Mouse (Mus musculus): ENCODE measurements around the gene Wbp11.
"Not testable (repeated sequence)": the region's sequence is repeated elsewhere in the genome, so short reads cannot be mapped to it uniquely, and the experiment has no call there.

Gene Wbp11

DNA sequence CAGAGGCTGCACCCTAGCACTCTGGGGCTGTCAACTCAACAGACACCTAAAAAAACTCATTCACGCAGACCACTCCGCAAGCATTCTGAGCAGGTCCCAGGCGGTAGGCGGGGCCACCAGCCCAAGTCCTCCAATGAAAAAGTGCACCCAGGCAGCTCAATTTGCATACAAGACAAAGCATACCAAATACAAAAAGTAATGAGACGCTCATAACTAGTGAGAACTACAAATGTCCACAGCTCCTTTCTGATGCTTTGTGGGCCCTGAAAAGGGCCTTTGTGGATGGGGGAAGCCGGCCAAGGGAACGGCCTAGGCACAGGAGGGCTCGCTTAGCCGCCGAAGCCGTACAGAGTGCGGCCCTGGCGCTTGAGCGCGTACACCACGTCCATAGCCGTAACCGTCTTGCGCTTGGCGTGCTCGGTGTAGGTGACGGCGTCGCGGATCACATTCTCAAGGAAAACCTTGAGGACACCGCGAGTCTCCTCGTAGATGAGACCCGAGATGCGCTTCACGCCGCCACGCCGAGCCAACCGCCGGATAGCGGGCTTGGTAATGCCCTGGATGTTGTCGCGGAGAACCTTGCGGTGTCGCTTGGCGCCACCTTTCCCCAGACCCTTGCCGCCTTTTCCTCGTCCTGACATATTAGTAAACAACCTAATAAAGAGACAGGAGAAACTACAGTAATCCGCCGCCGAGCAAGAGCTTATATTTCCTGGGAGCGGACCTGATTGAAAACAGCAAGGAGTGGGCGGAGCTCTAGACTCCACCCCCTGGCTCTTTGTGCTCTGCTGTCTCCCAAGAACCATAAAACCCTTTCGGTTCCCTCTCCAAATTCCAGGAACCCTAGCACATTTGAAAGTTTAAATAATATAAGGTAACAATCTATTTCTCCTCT is 24.0 kb downstream of the Wbp11 start, which contains the start of gene Hist4h4:
Gene Hist4h4 (minus strand): TSS at position 677 of the 895 bp plus-strand sequence.
- peak; percentile 99 for DNase-seq (ENCODE audit: low read depth, low spot score)

DNA sequence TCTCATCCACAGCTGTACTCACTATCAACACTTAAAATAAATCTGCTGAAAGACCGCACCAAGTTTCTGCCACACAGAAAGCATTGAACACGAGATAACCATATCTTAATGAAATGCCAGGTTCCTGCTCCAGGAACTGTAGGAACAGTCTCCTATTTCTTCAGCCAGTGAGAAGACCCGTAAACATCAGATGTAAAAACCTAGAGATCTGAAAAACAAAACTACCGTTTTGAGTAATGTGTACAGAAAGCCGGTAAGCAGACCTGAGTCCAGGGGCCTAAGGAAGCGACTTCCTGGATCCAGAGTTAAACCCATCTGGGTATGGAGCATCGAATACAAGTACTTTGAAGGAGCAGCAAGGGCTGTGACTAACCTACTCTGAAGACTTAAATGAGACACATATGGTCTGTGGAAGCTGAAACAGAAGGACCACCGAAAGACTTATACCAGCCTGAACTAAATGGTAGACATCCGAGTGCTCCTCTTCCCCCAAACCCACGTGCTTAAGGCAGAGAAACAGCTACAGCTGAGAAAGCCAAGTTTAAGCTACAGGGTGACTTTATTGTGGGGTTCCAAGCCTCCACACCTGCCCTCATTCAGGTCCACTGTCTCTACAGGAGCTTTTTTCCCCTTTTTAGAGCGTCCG is 24.8 kb downstream of the Wbp11 start:
- DNase-seq (ENCODE audit: low read depth, low spot score), result peak; percentile 62

DNA sequence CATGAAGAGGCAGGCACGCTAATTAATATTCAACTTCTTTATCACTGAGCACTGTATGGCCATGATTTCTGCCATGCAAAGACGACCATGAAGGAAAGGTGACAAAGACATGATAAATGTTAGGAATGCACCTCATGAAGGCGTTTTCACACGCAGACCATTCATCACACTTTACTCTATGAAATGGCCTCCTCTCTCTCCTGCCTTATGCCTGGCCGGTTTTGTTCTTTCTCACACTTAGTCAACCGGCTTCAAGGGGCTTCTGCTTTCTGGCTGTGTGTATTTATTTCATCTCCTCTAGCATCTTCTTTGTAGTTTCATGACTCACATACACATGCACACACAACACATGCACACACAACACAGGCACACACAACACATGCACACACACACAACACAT is 26.8 kb downstream of the Wbp11 start:
- no peak for DNase-seq (ENCODE audit: low read depth, low spot score)

DNA sequence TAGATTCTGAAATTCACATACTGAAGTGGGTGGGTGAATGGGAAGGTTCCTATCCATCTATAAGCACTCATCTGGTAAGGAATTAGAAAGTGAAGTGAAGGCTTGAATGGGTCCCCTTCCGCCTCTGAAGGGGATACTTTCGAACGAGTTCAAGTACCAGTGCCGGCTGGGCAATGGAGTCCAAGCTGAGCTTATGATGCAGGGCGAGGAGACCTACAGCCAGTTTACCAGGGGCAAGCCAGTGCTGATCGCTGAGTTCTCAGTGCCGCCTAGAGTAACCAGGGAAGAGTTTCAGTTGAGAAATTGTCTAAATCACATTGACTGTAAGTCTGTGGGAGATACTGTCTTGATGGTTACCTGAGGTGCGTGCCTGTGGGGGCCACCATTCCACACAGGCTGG is 27.3 kb downstream of the Wbp11 start:
- no peak for DNase-seq (ENCODE audit: low read depth, low spot score)

DNA sequence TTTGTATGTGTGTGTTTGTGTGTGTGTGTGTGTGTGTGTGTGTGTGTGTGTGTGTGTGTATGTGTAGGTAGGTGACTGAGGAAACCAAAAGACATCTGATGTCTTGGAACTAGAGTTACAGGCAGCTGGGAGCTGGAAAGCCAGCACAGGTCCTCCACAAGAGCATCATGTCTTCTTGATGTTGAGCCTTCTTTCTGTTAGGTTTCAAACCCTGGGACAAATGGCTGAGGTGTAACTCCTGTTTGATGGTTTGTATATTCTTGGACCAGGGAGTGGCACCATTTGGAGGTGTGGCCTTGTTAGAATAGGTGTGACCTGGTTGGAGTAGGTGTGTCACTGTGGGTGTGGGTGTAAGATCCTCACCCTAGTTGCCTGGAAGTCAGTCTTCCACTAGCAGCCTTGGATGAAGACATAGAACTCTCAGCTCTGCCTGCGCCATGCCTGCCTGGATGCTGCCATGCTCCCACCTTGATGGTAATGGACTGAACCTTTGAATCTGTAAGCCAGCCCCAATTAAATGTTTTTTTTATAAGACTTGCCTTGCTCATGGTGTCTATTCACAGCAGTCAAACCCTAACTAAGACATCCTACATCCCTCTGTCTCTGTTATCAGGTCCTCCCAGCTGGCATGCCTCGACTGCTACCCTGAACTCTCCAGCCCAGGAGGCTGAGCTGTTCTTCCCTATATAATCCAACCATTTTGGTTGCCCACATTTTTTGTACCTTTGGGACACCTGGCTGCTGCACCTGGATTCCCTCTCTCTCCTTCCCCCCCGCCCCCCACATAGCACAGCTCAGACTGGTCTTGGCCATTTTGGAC is 29.9 kb downstream of the Wbp11 start:
- DNase-seq (ENCODE audit: low read depth, low spot score), result not testable (repeated sequence)

DNA sequence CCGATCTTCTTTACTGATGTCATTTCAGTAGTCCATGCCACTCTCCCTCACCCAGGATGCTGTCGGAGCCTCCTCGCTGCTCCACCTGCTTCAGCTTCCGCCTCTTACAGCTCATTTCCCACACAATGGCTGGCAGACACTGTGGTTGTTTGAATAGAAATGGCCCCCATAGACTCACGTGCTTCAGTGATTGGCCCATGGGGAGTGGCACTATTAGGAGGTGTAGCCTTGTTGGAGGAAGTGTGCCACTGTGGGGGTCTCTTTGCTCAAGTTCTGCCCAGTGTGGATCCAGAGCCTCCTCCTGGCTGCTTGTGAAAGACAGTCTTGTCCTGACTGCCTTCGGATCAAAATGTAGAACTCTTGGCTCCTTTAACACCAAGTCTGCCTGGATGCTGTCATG is 32.2 kb downstream of the Wbp11 start:
- no peak for DNase-seq (ENCODE audit: low read depth, low spot score)

DNA sequence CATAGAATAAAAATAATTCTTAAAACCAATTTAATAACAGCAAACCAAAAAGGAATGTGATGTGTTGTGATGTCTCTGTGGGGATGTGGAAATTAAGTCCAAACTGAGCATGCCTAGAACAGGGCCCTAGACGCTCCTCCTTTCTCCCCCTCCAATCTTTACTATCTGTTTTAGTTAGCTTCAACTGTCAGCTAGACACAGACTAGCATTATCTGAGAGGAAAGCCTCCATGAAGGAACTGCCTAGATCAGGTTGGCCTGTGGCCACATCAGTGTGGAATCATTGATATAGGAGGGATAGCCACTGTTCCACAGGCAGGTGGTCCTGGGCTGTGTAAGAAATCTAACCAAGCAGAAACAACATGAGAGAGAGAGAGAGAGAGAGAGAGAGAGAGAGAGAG is 32.9 kb downstream of the Wbp11 start:
- no peak for DNase-seq (ENCODE audit: low read depth, low spot score)

DNA sequence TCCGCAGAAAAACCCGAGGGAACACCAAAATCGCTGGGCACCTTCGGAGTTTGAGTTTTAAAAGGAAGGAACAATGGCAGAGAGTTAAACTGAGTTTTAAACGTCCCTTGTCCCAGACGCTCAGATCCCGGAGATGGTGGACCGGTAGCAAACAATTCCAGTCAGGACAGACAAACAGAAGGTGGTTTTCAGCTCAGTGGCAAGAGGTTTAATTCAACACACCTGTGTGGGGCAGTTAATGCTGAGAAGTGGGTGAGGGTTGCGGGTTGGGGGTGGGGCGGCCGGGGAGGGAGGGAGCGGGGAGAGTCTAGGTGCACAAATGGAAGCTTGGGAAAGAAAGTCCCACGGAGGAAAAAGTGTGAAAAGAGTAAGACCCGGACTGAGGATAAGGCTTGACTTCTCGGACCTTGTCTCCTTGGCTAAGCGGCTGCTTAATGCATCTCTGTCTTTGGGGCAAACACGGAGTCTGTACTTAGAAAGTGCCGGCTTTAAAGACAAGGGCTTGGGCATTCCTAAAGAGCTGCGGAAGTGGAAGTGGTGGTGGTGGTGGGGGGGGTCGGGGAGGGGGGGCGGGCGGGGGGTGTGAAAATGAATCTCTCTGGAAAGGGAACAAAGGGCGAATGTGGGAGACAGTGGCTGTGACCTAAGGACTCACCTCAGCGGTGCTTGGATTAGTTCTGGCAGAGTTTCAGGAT is 34.1 kb downstream of the Wbp11 start:
- DNase-seq (ENCODE audit: low read depth, low spot score), result no peak

DNA sequence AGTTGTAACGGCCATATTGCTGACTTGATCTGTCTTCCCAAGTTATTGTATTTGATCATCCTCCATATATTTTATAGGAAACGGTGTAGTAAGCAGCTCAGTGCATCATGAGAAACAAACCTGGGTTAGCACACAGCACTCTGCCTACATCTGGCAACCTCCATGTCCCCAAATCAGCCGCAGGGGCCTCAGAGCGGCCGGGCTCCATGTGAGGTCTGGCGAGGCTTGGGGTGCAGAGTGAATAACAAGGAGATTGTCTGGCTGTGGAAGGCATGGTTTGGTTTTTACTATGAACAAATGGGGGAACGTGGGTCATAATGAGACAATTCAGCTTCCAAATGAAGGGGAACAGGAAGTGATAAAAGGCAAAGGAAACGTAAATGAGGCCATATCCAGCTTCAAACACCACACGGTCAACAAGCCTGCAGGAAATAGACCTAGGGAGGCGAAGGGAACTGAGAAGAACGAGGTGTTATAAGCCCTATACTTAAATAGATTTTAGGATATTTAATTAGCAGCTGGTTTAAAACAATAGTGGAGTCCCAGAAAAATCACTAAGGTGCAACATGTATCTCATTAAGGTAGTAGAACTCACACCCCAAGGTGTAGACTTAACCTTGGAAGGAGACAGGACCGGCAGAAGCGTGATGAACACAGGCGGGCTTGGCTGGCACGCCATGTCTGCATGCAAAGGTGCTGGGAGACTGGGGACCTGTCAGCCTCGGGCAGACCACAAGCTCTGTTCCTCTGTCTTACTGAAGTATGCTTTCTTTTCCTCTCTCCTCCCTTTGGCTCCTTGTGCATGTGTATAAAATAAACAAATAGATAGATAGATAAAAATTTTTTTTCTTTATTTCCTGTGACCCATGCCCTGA is 34.9 kb downstream of the Wbp11 start:
- DNase-seq (ENCODE audit: low read depth, low spot score), result no peak

DNA sequence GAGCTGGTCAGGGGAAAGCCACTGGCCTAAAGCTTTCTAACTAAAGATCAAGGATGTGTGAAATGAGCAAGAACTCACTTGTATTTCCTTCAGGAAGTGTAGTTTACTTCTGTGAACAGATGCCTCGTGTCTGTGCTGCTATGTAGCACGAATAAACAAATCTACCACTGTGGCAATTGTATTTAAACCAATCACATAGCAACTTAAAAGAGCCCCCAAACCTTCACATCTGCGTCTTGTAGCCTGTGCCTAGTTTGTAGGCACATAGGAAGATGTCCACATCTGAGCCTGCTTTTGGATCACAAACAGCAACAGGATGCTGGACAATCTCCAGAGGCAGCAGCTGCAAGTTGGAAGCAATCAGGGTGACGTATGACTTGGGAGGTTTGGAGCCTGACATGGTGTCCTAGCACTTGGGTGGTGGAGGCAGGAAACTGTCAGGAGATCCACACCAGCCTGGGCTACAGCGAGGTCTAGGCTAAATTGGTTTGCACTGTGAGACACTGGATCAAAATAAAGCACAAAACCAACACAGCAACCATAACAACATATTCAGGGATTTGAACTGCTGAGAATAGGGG is 38.6 kb downstream of the Wbp11 start:
- DNase-seq (ENCODE audit: low read depth, low spot score), result no peak

DNA sequence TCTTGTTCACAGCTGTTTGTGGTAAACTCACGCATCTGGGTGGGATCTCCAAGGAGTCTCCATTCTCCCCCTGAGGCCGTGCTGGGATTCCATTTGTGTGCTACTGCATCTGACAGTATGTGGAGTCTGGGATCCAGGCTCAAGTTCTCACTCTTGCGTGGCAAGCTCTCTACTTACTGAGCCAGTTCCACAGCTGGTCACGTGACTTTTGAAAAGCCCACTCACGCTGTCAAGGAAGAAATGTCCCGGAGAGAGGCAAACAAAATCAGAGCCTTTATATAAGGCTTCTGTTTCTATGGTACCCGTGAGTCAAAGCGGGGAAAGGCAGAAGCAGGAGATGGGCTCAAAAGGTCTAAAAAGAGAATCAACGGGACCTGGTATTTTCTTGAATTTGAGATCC is 45.3 kb downstream of the Wbp11 start:
- DNase-seq (ENCODE audit: low read depth, low spot score), result no peak

DNA sequence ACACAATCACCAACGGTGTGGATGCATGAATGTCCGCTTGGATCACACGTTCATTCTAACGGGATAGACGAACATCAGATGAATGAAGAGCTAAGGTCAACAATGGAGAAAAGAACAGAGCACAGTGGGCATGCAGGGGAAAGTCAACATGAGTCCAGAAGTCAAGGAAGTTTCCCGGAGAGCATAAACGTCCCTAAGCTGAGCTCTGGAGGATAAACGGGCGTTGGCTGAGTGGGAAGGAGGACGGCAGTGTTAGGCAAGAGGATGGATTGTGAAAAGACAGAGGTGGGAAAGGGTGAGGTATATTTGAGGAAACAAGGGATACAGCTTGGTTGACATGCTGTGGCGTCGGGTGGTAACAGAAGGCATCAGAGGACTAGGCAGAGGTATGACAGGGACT is 45.9 kb downstream of the Wbp11 start:
- DNase-seq (ENCODE audit: low read depth, low spot score), result no peak

DNA sequence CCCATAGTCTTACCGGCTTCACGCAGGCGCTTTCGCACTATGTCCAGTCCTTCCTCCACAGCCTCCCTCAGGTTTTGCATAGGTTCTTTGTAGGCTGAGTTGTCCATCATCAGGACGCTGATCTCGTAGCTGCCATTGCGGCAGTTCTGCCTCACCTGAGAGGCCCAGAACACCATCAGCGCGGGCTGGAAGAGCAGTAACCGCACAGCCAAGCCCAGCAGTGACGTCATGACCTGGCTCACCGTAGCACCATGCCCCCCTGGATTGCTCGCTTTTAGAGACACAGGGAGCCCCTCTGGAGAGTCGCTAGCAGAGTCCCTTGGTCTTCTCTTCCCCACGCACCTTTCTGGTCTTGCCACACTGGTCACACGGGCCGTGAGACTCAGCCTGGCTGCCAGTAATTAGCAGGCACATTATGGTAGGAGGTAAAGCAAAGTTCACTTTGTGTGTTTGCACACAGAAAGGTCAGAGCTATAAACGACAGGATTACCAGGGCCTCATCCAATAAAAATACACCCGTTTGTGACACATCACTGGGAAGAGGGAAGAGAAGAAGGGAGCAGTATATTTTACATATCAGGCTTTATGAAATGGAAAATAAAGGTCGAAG is 46.6 kb downstream of the Wbp11 start, which contains the start of gene Gucy2c:
Gene Gucy2c (minus strand): TSS at position 389 of the 610 bp plus-strand sequence.
- DNase-seq (ENCODE audit: low read depth, low spot score), result no peak

DNA sequence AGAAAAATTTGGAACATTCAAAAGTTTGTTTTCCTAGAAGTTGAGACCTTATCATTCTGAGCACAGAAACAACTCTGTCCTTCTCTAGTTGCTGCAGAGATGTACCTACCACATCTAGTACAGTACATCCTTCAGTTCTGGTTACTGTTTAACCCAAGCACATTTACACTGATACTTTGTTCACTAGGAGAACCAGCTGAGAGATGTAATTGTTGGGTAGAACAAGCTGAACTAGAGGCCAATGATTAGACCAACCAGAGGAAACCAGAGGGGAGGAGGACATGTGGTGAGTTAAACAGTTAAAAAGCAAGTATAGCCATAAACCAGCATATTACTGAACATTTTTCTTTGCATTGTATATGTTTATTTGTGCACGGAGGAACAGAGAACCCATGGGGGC is 51.6 kb downstream of the Wbp11 start:
- DNase-seq (ENCODE audit: low read depth, low spot score), result no peak

DNA sequence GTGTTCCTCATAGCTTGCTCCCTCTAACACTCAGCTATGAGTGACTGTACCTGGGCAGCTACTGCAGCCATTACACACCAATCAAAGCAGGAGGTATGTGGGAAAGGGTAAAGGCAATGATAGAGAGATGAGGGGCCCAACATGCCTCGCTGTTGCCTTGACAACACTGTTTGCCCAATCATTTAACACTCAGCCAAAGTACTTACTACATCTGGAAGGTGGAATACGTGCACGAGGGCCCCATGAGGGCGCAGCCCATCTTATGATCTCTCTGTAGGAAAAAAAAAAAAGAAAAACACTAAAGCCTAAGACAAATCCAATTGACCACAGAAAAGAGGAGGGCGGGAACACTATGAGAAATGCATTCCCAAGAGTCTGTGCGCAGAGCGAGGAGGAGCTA is 58.2 kb downstream of the Wbp11 start:
- DNase-seq (ENCODE audit: low read depth, low spot score), result no peak

DNA sequence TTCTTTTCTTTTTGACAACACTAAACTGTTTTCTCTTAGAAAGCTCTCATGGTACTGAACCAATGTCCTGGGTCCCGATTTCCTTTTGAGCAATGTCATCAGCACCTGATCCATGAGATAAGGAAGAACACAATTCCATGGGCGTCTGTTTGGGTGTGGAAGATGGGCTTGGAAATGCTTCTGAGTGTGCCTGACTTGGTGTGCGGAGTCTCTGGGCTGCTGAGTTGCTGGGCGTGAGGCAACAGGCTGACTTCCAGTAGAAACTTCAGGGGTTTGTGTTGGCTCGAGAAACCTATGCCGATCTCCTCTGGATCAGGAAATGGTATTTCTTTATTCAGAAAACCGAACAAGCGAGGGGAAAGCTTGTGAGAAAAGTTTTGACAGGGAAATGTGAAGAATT is 58.9 kb downstream of the Wbp11 start:
- DNase-seq (ENCODE audit: low read depth, low spot score), result no peak

DNA sequence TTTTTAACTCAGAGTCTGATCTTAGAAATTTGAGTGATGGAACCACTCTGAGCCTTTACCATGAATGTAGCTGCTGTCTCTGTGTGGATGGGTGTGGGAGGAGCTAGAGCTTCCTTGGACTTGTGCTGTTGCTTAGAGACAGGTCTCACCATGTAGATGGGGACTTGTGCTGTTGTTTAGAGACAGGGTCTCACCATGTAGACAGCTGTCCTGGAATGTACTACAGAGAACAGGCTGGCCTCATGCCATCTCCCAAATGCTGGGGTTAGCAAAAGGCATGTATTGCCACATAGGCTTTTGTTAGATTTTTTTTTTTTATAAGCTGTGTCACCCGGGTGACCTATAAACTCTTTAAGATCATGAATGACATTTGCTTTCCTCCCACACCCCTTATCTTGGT is 64.1 kb downstream of the Wbp11 start:
- DNase-seq (ENCODE audit: low read depth, low spot score), result no peak
